In genomic region chr9:35400831-35401230, GRCm38 (mm10) we compare ENCODE assay signal across 12 mouse cellular contexts. TPM values are rescaled to one million over a fixed set of nuclear protein-coding genes. Genes with fewer than 3 reads are reported as not detected.
DNase-seq lines count a peak whose midpoint lies in the region; ATAC-seq lines count a peak whose summit lies in the region.
"Had no signal": no experiment of that assay in that cellular context is flagged by ENCODE, and none has a peak within 500 bp of the region (broad histone marks: within the 10 kb centered on the region; RNA-seq: fewer than 3 reads in every experiment).

No protein-coding gene starts in this region.

- H3K9ac ChIP-seq in neural tube, embryonic 11.5 days (ENCODE audit: low read length) = no peak overlapping the region

- no peak overlapping the region for H3K4me3 ChIP-seq in neural tube, embryonic 11.5 days (ENCODE audit: low read depth, low read length)
- H3K4me3 ChIP-seq in limb, embryonic 10.5 days = peak overlapping the region; percentile 11; the same call in 1 of the 2 replicates
- H3K4me3 ChIP-seq: left cerebral cortex, adult 2 months had no signal

- no peak overlapping the region for H3K27ac ChIP-seq in neural tube, embryonic 11.5 days (ENCODE audit: low read depth, low read length)
- 0 out of 2 replicates have a peak overlapping the region, but pooled peaks have one; percentile 58 for H3K27ac ChIP-seq in limb, embryonic 10.5 days
- H3K27ac ChIP-seq: left cerebral cortex, adult 2 months had no signal

- no peak for ATAC-seq in neural tube, embryonic 11.5 days (ENCODE audit: insufficient read depth, low FRiP score, low TSS enrichment)

- peaks cover 2% of the 10 kb centered on the region; the same call in 1 of the 2 replicates for H3K4me1 ChIP-seq in neural tube, embryonic 11.5 days (ENCODE audit: control insufficient read depth, insufficient read depth, low read length)
- H3K4me1 ChIP-seq in limb, embryonic 10.5 days = peaks cover 35% of the 10 kb centered on the region

- DNase-seq in embryo, embryonic 10 days (ENCODE audit: low spot score) = peak; percentile 69
- no peak for DNase-seq in embryo, embryonic 9.5 days (ENCODE audit: extremely low spot score)
- peak; percentile 45 for DNase-seq in neural tube, embryonic 11.5 days (ENCODE audit: low spot score)
- DNase-seq in neural tube, embryonic 10.5 days (ENCODE audit: extremely low spot score, low spot score) = no peak
- peak; percentile 41 for DNase-seq in limb, embryonic 10.5 days (ENCODE audit: low spot score)
- no peak for DNase-seq in testis, postnatal 14 days (ENCODE audit: low spot score)
- DNase-seq in kidney, postnatal 10 days = no peak
- no peak for DNase-seq in cerebellum, adult 11 months
- DNase-seq: adrenal gland, postnatal 14 days; cerebellum, adult 9-10 months; lung, postnatal 10 days had no signal

- WGBS in neural tube, embryonic 11.5 days = 3% methylated on average over 9 of the region's 9 CpGs
- WGBS in limb, embryonic 10.5 days = 6% methylated on average over 9 of the region's 9 CpGs

- H3K9me3 ChIP-seq in neural tube, embryonic 11.5 days (ENCODE audit: control insufficient read depth, low read length) = no peaks in the 10 kb centered on the region
- H3K9me3 ChIP-seq in limb, embryonic 10.5 days (replicated peaks) = no peaks in the 10 kb centered on the region

- no peaks in the 10 kb centered on the region for H3K36me3 ChIP-seq in neural tube, embryonic 11.5 days (ENCODE audit: control insufficient read depth, insufficient read depth, low read length)
- no peaks in the 10 kb centered on the region for H3K36me3 ChIP-seq in limb, embryonic 10.5 days

- no peaks in the 10 kb centered on the region for H3K27me3 ChIP-seq in neural tube, embryonic 11.5 days (ENCODE audit: control insufficient read depth, insufficient read depth, low read length)
- peaks cover 48% of the 10 kb centered on the region for H3K27me3 ChIP-seq in limb, embryonic 10.5 days (ENCODE audit: low read depth, poor library complexity, severe bottlenecking)

- H3K4me2 ChIP-seq in neural tube, embryonic 11.5 days (ENCODE audit: low read depth) = no peak overlapping the region

RNA-seq across cellular contexts. Expression of gene Cdon, which starts 20.1 kb away (rescaled TPM):
- polyA plus RNA-seq in neural tube, embryonic 11.5 days (2014; fragmentation: Nextera tagmentation; extraction: Ambion mirVana) = 8.5 and 11.5 TPM in 2 replicates
- 10.5 and 16.1 TPM in 2 replicates for polyA plus RNA-seq in limb, embryonic 10.5 days (2016; fragmentation: Nextera tagmentation; extraction: Ambion mirVana)

Comparison
In these comparisons a context has a peak if more than half of its experiments do, and no peak if none do; other contexts are left out.
1. DNase-seq: peak in embryo, embryonic 10 days (single experiment), neural tube, embryonic 11.5 days (single experiment) and limb, embryonic 10.5 days (single experiment); none in embryo, embryonic 9.5 days (single experiment), neural tube, embryonic 10.5 days (single experiment), testis, postnatal 14 days (single experiment), kidney, postnatal 10 days (single experiment) and cerebellum, adult 11 months (single experiment).